Mouse (Mus musculus) C2C12 (cell line): ENCODE results near the gene Ccdc57.

Experiments
- CTCF ChIP-seq: IDR thresholded peaks from one replicate; pipeline ENCODE4 v1.5.1; 2011; ENCODE audit not compliant: control insufficient read depth, insufficient read depth, insufficient read length
- MAX ChIP-seq: IDR thresholded peaks from one replicate; pipeline ENCODE4 v1.6.1; 2011; ENCODE audit warnings: mild to moderate bottlenecking, control low read depth
- MYOD1 ChIP-seq: IDR thresholded peaks from one replicate; pipeline ENCODE4 v1.6.1; 2011; ENCODE audit warnings: low read depth; ENCODE audit not compliant: control insufficient read depth, insufficient read length
- USF1 ChIP-seq: IDR thresholded peaks from one replicate; pipeline ENCODE4 v1.6.1; 2011; ENCODE audit warnings: low read depth, mild to moderate bottlenecking, control low read depth, moderate library complexity

DNA sequence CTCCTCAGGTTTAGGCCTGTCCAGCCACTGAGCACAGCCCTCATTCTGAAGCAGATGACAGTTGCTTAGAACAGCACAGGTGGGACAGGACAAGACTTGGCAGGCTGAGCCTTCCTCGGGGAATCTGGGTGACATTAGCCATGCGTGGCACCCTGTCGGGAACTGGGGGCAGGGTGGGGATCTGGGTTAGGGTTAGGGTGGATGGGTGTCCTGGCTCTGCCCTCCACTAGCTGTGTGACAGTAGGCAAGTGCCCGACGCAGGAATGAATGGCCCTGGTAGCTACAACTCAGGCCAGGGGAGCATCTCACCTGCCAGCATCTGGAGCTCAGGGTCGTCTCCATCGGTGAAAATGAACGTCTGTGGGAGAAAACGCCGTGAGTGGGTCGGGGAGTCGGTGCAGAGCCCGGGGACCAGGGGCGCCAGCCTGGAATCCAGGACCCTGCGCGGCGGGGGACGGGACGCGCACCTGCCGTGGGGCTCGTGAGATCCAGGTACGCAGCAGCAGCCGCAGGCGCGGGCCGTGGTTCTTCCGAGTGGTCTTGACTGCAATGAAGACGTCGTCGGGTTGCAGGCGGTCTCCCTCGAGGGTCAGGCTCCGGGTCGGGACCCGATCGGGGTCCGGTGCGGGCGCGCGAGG, 149.1 kb downstream of the Ccdc57 start:
- TF ChIP-seq USF1, result no peak
- no peak for TF ChIP-seq CTCF
- TF ChIP-seq MAX, result no peak
- no peak for TF ChIP-seq MYOD1
